13 mouse cellular contexts compared by ENCODE assay signal in genomic region chr4:133118775-133119375, GRCm38 (mm10). TPM values are rescaled to one million over a fixed set of nuclear protein-coding genes. Genes with fewer than 3 reads are reported as not detected.
DNase-seq lines count a peak whose midpoint lies in the region; ATAC-seq and TF ChIP-seq lines count a peak whose summit lies in the region.
"Had no signal": no experiment of that assay in that cellular context is flagged by ENCODE, and none has a peak within 500 bp of the region (broad histone marks: within the 10 kb centered on the region; RNA-seq: fewer than 3 reads in every experiment).

No protein-coding gene starts in this region.

- no peaks in the 10 kb centered on the region for H3K27me3 ChIP-seq in kidney, postnatal 0 days (ENCODE audit: insufficient read depth, low read length)
- H3K27me3 ChIP-seq in testis, adult 2 months (ENCODE audit: control insufficient read depth, insufficient read depth, low read length) = no peaks in the 10 kb centered on the region
- H3K27me3 ChIP-seq: neural tube, embryonic 12.5 days had no signal

- H3K9me3 ChIP-seq in kidney, postnatal 0 days (replicated peaks; ENCODE audit: low read length) = no peaks in the 10 kb centered on the region
- H3K9me3 ChIP-seq: neural tube, embryonic 12.5 days had no signal

- no peak for TF ChIP-seq POLR2A in testis, adult 2 months (IDR thresholded peaks at IDR 0.05; ENCODE audit: control insufficient read depth, low read depth, low read length)

- H3K4me2 ChIP-seq in kidney, postnatal 0 days (ENCODE audit: low read length) = no peak overlapping the region
- H3K4me2 ChIP-seq: neural tube, embryonic 12.5 days had no signal

- H3K4me3 ChIP-seq in gastrocnemius, adult 2 months = no peak overlapping the region
- H3K4me3 ChIP-seq in kidney, postnatal 0 days (replicated peaks; ENCODE audit: low read depth, low read length) = no peak overlapping the region
- no peak overlapping the region for H3K4me3 ChIP-seq in testis, adult 2 months (ENCODE audit: control insufficient read depth, low read depth, low read length)
- H3K4me3 ChIP-seq: neural tube, embryonic 12.5 days had no signal

- H3K36me3 ChIP-seq in kidney, postnatal 0 days (ENCODE audit: insufficient read depth, low read length) = no peaks in the 10 kb centered on the region
- no peaks in the 10 kb centered on the region for H3K36me3 ChIP-seq in testis, adult 2 months (ENCODE audit: control insufficient read depth, insufficient read depth, low read length)
- H3K36me3 ChIP-seq: neural tube, embryonic 12.5 days had no signal

- TF ChIP-seq CTCF in gastrocnemius, adult 2 months (IDR thresholded peaks at IDR 0.05) = no peak
- no peak for TF ChIP-seq CTCF in kidney, postnatal 0 days (IDR thresholded peaks at IDR 0.05; ENCODE audit: low read depth)
- no peak for TF ChIP-seq CTCF in testis, adult 2 months (IDR thresholded peaks at IDR 0.05; ENCODE audit: control insufficient read depth, insufficient read depth, insufficient replicate concordance, low read depth, low read length)

- intact Hi-C loops in gastrocnemius, adult 2 months (cut with DNase I) = no loop called here
- intact Hi-C loops in left cerebral cortex, postnatal 25 days (cut with DNase I) = no loop called here

- peaks cover 27% of the 10 kb centered on the region for H3K4me1 ChIP-seq in kidney, postnatal 0 days (replicated peaks; ENCODE audit: insufficient read depth, low read length)
- peaks cover 2% of the 10 kb centered on the region; the same call in 1 of the 2 replicates for H3K4me1 ChIP-seq in testis, adult 2 months (ENCODE audit: control insufficient read depth, insufficient read depth, low read length)

- no peak for DNase-seq in gastrocnemius, adult 2 months
- DNase-seq in gastrocnemius, adult 18-20 months (ENCODE audit: low spot score) = no peak
- no peak for DNase-seq in kidney, postnatal 0 days (ENCODE audit: low spot score)
- no peak for DNase-seq in kidney, postnatal 14 days
- no peak for DNase-seq in testis, postnatal 10 days (ENCODE audit: low spot score)
- DNase-seq in left cerebral cortex, postnatal 25 days (ENCODE audit: low spot score in 2 of 2) = no peak
- DNase-seq in right cerebral cortex, postnatal 14 days = no peak
- DNase-seq: cerebellum, postnatal 25 days; heart, postnatal 14 days; layer of hippocampus, postnatal 36 days; right cerebral cortex, postnatal 4 days had no signal

- ATAC-seq in kidney, postnatal 0 days (replicated peaks; ENCODE audit: low FRiP score, low read depth) = no peak

- peak overlapping the region; percentile 90 for H3K27ac ChIP-seq in gastrocnemius, adult 2 months
- peak overlapping the region; percentile 25; the same call in 1 of the 2 replicates for H3K27ac ChIP-seq in kidney, postnatal 0 days
- H3K27ac ChIP-seq in testis, adult 2 months (ENCODE audit: control insufficient read depth, insufficient read depth, low read depth, low read length) = peak overlapping the region; percentile 74
- H3K27ac ChIP-seq: neural tube, embryonic 12.5 days had no signal

- no peak overlapping the region for H3K9ac ChIP-seq in kidney, postnatal 0 days (ENCODE audit: low read depth, low read length)

- 69% methylated on average over 6 of the region's 6 CpGs for WGBS in kidney, postnatal 0 days

RNA-seq across cellular contexts. Expression of gene Wasf2, which starts 11.4 kb away (rescaled TPM):
- total RNA-seq in gastrocnemius, adult 2 months (2021) = 10 to 100 TPM; 34.9 to 35.6 TPM
- total RNA-seq in gastrocnemius, adult 18-20 months (2021) = 10 to 100 TPM; 29.1 to 33.3 TPM
- 98.8 and 113 TPM in 2 replicates for polyA plus RNA-seq in kidney, postnatal 0 days (2015; fragmentation: Nextera tagmentation; extraction: Ambion mirVana)
- 156 and 195 TPM in 2 replicates for polyA plus RNA-seq in testis, adult 2 months (2012; rRNA removed)
- total RNA-seq in left cerebral cortex, postnatal 25 days (2021) = 10 to 100 TPM; 27.6 to 32.9 TPM

Comparison
In these comparisons a context has a peak if more than half of its experiments do, and no peak if none do; other contexts are left out.
1. H3K27ac ChIP-seq: peak in every context shown above with its lines; median percentile 90 in gastrocnemius, adult 2 months; 74 in testis, adult 2 months; 25 in kidney, postnatal 0 days.